ENCODE assay signal across 8 mouse cellular contexts in the genomic region with DNA sequence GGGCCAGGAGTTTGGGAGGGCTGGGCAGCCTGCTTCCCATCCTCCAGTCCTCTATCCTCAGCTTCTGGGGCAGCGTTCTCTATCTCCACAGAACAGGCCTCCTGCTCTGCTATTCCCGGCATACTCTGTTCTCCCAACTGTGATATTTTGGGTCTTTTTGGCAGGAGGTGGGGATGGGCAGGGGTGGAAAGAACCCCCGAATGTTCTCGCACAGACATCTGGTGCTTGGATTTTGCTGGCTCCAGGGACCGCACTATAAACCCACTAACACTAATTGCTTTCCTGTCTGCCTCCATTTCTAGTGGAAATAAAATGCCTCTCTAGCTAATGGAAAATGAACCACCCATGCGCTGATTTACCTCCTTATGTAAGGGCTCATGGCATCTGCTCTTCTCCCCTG. TPM values are rescaled to one million over a fixed set of nuclear protein-coding genes. Genes with fewer than 3 reads are reported as not detected.
DNase-seq lines count a peak whose midpoint lies in the region; ATAC-seq lines count a peak whose summit lies in the region.

No protein-coding gene starts in this region.

- H3K4me2 ChIP-seq in lung, embryonic 15.5 days = no peak overlapping the region

- no peak overlapping the region for H3K9ac ChIP-seq in lung, embryonic 15.5 days

- no peak overlapping the region for H3K4me3 ChIP-seq in lung, embryonic 15.5 days

- peak overlapping the region; percentile 93 for H3K27ac ChIP-seq in lung, embryonic 15.5 days

- ATAC-seq in lung, embryonic 15.5 days (ENCODE audit: borderline replicate concordance, extremely low read depth, low FRiP score, low TSS enrichment) = no peak

- H3K4me1 ChIP-seq in lung, embryonic 15.5 days = peaks cover 63% of the 10 kb centered on the region

- DNase-seq in lung, postnatal 36 days = no peak
- peak; percentile 65 to 78 for DNase-seq in frontal cortex, postnatal 10 days (ENCODE audit: low spot score in 2 of 2)
- DNase-seq in left cerebral cortex, adult 18-20 months (ENCODE audit: low spot score in 2 of 2) = peak; percentile 87 to 92
- DNase-seq in right cerebral cortex, adult 18-20 months = peak; percentile 93
- no peak for DNase-seq in spleen, adult 18-20 months
- no peak for DNase-seq in retina, embryonic 14.5 days (ENCODE audit: low spot score)
- DNase-seq in cerebellum, adult 8-10 months = no peak

- 60% methylated on average over 6 of the region's 6 CpGs for whole genome bisulfite sequencing in lung, embryonic 15.5 days

- no peaks in the 10 kb centered on the region for H3K9me3 ChIP-seq in lung, embryonic 15.5 days

- no peaks in the 10 kb centered on the region for H3K27me3 ChIP-seq in lung, embryonic 15.5 days

- H3K36me3 ChIP-seq in lung, embryonic 15.5 days = no peaks in the 10 kb centered on the region

RNA-seq across cellular contexts. Expression of a gene that starts 58.9 kb away (rescaled TPM):
- polyA plus RNA-seq in lung, embryonic 15.5 days (2015; fragmentation: Nextera tagmentation; extraction: Ambion mirVana) = 48.4 and 50.2 TPM in 2 replicates
- total RNA-seq in left cerebral cortex, adult 18-20 months (2021) = 10 to 100 TPM; 27.6 to 28.2 TPM

Comparison
In these comparisons a context has a peak if more than half of its experiments do, and no peak if none do; other contexts are left out.
1. DNase-seq: peak in frontal cortex, postnatal 10 days (2 of 2), left cerebral cortex, adult 18-20 months (2 of 2) and right cerebral cortex, adult 18-20 months (single experiment); none in lung, postnatal 36 days (single experiment), spleen, adult 18-20 months (0 of 2), retina, embryonic 14.5 days (single experiment) and cerebellum, adult 8-10 months (single experiment).